Mouse (Mus musculus): ENCODE measurements around the gene Usp48.

DNA sequence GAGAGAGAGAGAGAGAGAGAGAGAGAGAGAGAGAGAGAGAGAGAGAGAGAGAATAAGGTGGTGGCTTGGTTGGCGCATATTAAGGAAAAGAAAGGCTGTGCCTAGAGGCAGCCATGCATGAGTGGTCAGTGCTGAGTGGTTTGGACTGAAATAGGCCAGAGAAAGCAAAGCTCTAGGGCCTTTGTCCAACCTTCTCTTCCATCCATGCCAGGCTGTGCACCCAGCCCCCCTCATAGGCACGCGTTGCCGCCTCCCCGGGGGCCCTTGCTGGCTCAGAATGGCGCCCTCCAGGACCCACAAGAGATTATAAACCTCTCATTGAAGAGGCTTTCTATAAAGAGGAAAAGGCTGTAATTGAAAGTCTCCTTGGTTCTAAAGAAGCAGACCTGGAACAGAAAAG, 68.0 kb downstream of the Usp48 start:
- TF ChIP-seq CTCF (IDR thresholded peaks at IDR 0.05; ENCODE audit: low read depth) (no peak), EP300 (IDR thresholded peaks at IDR 0.05; ENCODE audit: low read depth) (no peak)

Measured in liver, postnatal 0 days (tissue).